Mouse (Mus musculus) ES-E14 (cell line): ENCODE results near the gene Snta1. TPM values are rescaled to one million over a fixed set of nuclear protein-coding genes. Genes with fewer than 3 reads are reported as not detected.
A peak's percentile ranks its signal among the peaks of the same experiment; 100 is the strongest.

Experiments
- DNase-seq: peaks from one replicate; pipeline ENCODE4 v3.0.0-alpha.2; 2013; ENCODE audit warnings: low read depth, low spot score
- H3K27ac ChIP-seq: 2 replicates; pipeline ENCODE4 v1.5.1; 2012; ENCODE audit warnings: low read depth, mild to moderate bottlenecking, low read length, moderate library complexity, mixed read lengths; ENCODE audit not compliant: poor library complexity, insufficient read depth, severe bottlenecking
- H3K36me3 ChIP-seq: 2 replicates; pipeline ENCODE4 v1.6.1; 2012; ENCODE audit warnings: mild to moderate bottlenecking, low read length, moderate library complexity, mixed read lengths; ENCODE audit not compliant: control insufficient read depth, poor library complexity, insufficient read depth, severe bottlenecking
- H3K4me1 ChIP-seq, 2 experiments: fragments of 150-350 bp in 1 of 2; sonication (generic) in 1 of 2; 2 replicates each; pipeline ENCODE4 v1.6.1; 2012; ENCODE audit warnings: low read length in 2 of 2, mild to moderate bottlenecking in 1 of 2, mixed read lengths in 1 of 2; ENCODE audit not compliant: control insufficient read depth in 2 of 2, insufficient read depth in 2 of 2, poor library complexity in 1 of 2
- H3K4me3 ChIP-seq, 2 experiments: fragments of 150-350 bp in 1 of 2; sonication (generic) in 1 of 2; 2 replicates each; pipeline ENCODE4 v1.5.1; 2012; ENCODE audit warnings: low read length in 2 of 2, low read depth in 1 of 2, mild to moderate bottlenecking in 1 of 2, mixed read lengths in 1 of 2; ENCODE audit not compliant: insufficient read depth in 1 of 2, poor library complexity in 1 of 2, severe bottlenecking in 1 of 2
- H3K9ac ChIP-seq: 2 replicates; pipeline ENCODE4 v1.6.1; 2012; ENCODE audit warnings: low read depth, mild to moderate bottlenecking, low read length, mixed read lengths; ENCODE audit not compliant: poor library complexity, insufficient read depth, severe bottlenecking
- H3K9me3 ChIP-seq: fragments of 150-350 bp; sonication (generic); 2 replicates; pipeline ENCODE4 v1.6.1; 2012; ENCODE audit warnings: low read depth, mild to moderate bottlenecking, low read length; ENCODE audit not compliant: control insufficient read depth, insufficient read depth
- CHD2 ChIP-seq: IDR thresholded peaks from 2 replicates; pipeline ENCODE4 v1.6.1; 2014; ENCODE audit warnings: mild to moderate bottlenecking, low read depth, low read length, inconsistent platforms
- HCFC1 ChIP-seq: IDR thresholded peaks from 2 replicates; pipeline ENCODE4 v1.6.1; 2012; ENCODE audit warnings: low read length, inconsistent platforms, borderline replicate concordance; ENCODE audit not compliant: insufficient read depth
- MAFK ChIP-seq: IDR thresholded peaks from 2 replicates; pipeline ENCODE4 v1.6.1; 2014; ENCODE audit warnings: mild to moderate bottlenecking, low read depth, low read length, inconsistent platforms; ENCODE audit not compliant: insufficient read depth
- ZC3H11A ChIP-seq: IDR thresholded peaks from 2 replicates; pipeline ENCODE4 v1.6.1; 2012; ENCODE audit warnings: low read depth, mild to moderate bottlenecking, inconsistent platforms, low read length, borderline replicate concordance
- ZNF384 ChIP-seq: IDR thresholded peaks from 2 replicates; pipeline ENCODE4 v1.6.1; 2012; ENCODE audit warnings: low read depth, low read length, inconsistent platforms
- in situ Hi-C, 2 experiments: fragments of 600-800 bp; cut with MboI; formaldehyde crosslinking; loops; one replicate each; pipeline ENCODE4 v1.15.1; 2025; ENCODE audit warnings: low sequenced_read_pairs in 2 of 2, inconsistent platforms in 1 of 2; ENCODE audit not compliant: unreplicated experiment in 2 of 2
- total RNA-seq: library from RNA; depleted of rRNA; stranded (reverse); fragments of 300-350 nt; gene quantifications from 2 replicates; pipeline ENCODE4 v1.2.3, GENCODE M21; 2012

Snta1 gene
- total RNA-seq, 1 experiment, result 11.3 TPM

- TF ChIP-seq ZC3H11A (no peak), MAFK (no peak)
Observed at GRCm38 (mm10) chr2:154426188-154426904, 18.4 kb upstream of the Snta1 start.

GRCm38 (mm10) chr2:154425522-154425921, 17.6 kb upstream of the Snta1 start:
- Histone ChIP-seq H3K9me3 (no peaks in the 10 kb centered on the region), H3K27ac (peak overlapping the region; percentile 100; the same call in 1 of the 2 replicates), H3K4me1 (peaks cover 22 to 33% of the 10 kb centered on the region in 2 experiments), H3K36me3 (no peaks in the 10 kb centered on the region), H3K9ac (no peak overlapping the region; the same call in 1 of the 2 replicates), H3K4me3 (peak overlapping the region in 1 of 2 experiments; percentile 24; a peak in 1 of 4 replicates)
- in situ Hi-C loops, result no loop called here
- DNase-seq, result no peak
- TF ChIP-seq ZC3H11A, result peak; percentile 48; the same call in 1 of the 2 replicates
- TF ChIP-seq HCFC1, result no peak

More at GRCm38 (mm10) chr2:154426188-154426904, 18.4 kb upstream of the Snta1 start:
- H3K27ac ChIP-seq, result peak overlapping the region; percentile 100
- peak overlapping the region; percentile 86 for H3K9ac ChIP-seq
- DNase-seq, result peak; percentile 90
- no peaks in the 10 kb centered on the region for H3K36me3 ChIP-seq
- no peaks in the 10 kb centered on the region for H3K9me3 ChIP-seq
- in situ Hi-C loops, result no loop called here
- H3K4me1 ChIP-seq, result peaks cover 23 to 33% of the 10 kb centered on the region in 2 experiments
- peak overlapping the region; percentile 24 to 80 for H3K4me3 ChIP-seq

GRCm38 (mm10) chr2:154423548-154423947, 15.6 kb upstream of the Snta1 start:
- DNase-seq, result no peak
- in situ Hi-C loops, result no loop called here
- no peak overlapping the region; the same call in 1 of the 2 replicates for H3K9ac ChIP-seq
- peaks cover 18 to 25% of the 10 kb centered on the region in 2 experiments for H3K4me1 ChIP-seq
- H3K27ac ChIP-seq, result peak overlapping the region; percentile 89; the same call in 1 of the 2 replicates
- H3K9me3 ChIP-seq, result no peaks in the 10 kb centered on the region
- H3K36me3 ChIP-seq, result no peaks in the 10 kb centered on the region; the same call in 1 of the 2 replicates
- peak overlapping the region in 1 of 2 experiments; percentile 32; a peak in 2 of 4 replicates for H3K4me3 ChIP-seq
- TF ChIP-seq ZNF384 (0 out of 2 replicates have a peak, but pooled peaks have one; percentile 30), MAFK (no peak), CHD2 (no peak)

- peak overlapping the region; percentile 79; the same call in 1 of the 2 replicates for H3K9ac ChIP-seq
- H3K4me1 ChIP-seq, result peaks cover 15 to 24% of the 10 kb centered on the region in 2 experiments
- in situ Hi-C loops, result no loop called here
- H3K36me3 ChIP-seq, result no peaks in the 10 kb centered on the region; the same call in 1 of the 2 replicates
- peak overlapping the region; percentile 89 for H3K27ac ChIP-seq
- peak overlapping the region; percentile 14 to 74; a peak in 1 of 4 replicates for H3K4me3 ChIP-seq
- DNase-seq, result no peak
- TF ChIP-seq ZC3H11A, result no peak
- TF ChIP-seq HCFC1, result no peak
- TF ChIP-seq MAFK, result no peak
- TF ChIP-seq ZNF384, result no peak
- TF ChIP-seq CHD2, result no peak
- H3K9me3 ChIP-seq, result no peaks in the 10 kb centered on the region
Observed at GRCm38 (mm10) chr2:154422181-154422580, 14.3 kb upstream of the Snta1 start.
